Mouse (Mus musculus) bone marrow, adult 2 months (tissue): ENCODE results near the gene Ppil1.

ENCODE experiments used
- CTCF ChIP-seq: fragments of 200-500 bp; IDR thresholded peaks from 2 replicates; pipeline ENCODE4 v1.5.1; 2011; ENCODE audit warnings: low read length, control low read depth; ENCODE audit not compliant: control insufficient read depth, insufficient read depth
- POLR2A ChIP-seq: fragments of 200-500 bp; IDR thresholded peaks from 2 replicates; pipeline ENCODE4 v1.6.1; 2011; ENCODE audit warnings: low read depth, mild to moderate bottlenecking, control low read depth, low read length, borderline replicate concordance; ENCODE audit not compliant: control insufficient read depth

DNA sequence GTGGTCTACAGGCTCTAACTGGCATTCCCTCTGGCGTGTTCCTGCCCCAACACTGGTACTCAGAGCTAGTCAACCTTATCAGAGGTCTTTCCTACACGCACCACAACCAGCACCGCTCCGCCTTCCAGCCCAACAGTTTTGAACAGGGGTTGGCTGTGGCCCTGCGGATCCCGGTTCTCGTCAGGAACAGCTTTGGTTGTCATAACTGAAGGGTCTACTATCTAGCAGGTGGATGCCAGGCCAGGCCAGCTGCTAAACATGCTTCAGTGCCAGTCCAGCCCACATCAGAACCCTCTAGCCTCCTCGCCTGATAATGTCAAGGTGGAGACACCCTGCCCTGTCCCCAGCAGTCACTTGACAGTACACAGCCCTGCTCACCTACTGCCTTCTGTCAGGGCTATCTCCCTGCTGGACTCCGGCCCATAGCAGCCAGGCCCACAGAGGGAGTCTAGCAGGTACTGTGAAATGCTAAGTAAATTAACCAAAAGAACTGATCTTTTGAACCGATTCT, 6.9 kb downstream of the Ppil1 start:
- TF ChIP-seq CTCF (no peak), POLR2A (no peak)
